Mouse (Mus musculus) heart, embryonic 13.5 days (tissue): ENCODE measurements around the gene Gaa. TPM values are rescaled to one million over a fixed set of nuclear protein-coding genes. Genes with fewer than 3 reads are reported as not detected.

Experiments used
- ATAC-seq: fragments of 200-750 bp; cut with Nextera tagmentation; 2 replicates; pipeline ENCODE4 v1.8.0; 2017; ENCODE audit warnings: moderate TSS enrichment; ENCODE audit not compliant: insufficient number of reproducible peaks, low FRiP score, low TSS enrichment; ENCODE audit errors: extremely low read depth
- H3K27ac ChIP-seq: fragments of 300-500 bp; sonication (generic); replicated peaks from 2 replicates; pipeline ENCODE4 v1.5.1; 2015; ENCODE audit warnings: moderate library complexity, mild to moderate bottlenecking, inconsistent platforms
- H3K27me3 ChIP-seq: fragments of 300-500 bp; sonication (generic); replicated peaks from 2 replicates; pipeline ENCODE4 v1.6.1; 2015; ENCODE audit warnings: mild to moderate bottlenecking, inconsistent platforms
- H3K36me3 ChIP-seq: fragments of 300-500 bp; sonication (generic); 2 replicates; pipeline ENCODE4 v1.6.1; 2015; ENCODE audit warnings: mild to moderate bottlenecking, inconsistent platforms
- H3K4me1 ChIP-seq: fragments of 300-500 bp; sonication (generic); 2 replicates; pipeline ENCODE4 v1.6.1; 2015; ENCODE audit warnings: inconsistent platforms
- H3K4me2 ChIP-seq: fragments of 300-500 bp; sonication (generic); 2 replicates; pipeline ENCODE4 v1.6.1; 2015; ENCODE audit warnings: inconsistent platforms, mild to moderate bottlenecking, moderate library complexity
- H3K4me3 ChIP-seq: fragments of 300-500 bp; sonication (generic); 2 replicates; pipeline ENCODE4 v1.5.1; 2015; ENCODE audit warnings: moderate library complexity, mild to moderate bottlenecking, inconsistent platforms
- H3K9ac ChIP-seq: fragments of 300-500 bp; sonication (generic); 2 replicates; pipeline ENCODE4 v1.6.1; 2015; ENCODE audit warnings: inconsistent platforms, mild to moderate bottlenecking, moderate library complexity
- H3K9me3 ChIP-seq: fragments of 300-500 bp; sonication (generic); 2 replicates; pipeline ENCODE4 v1.6.1; 2016; ENCODE audit warnings: inconsistent platforms
- WGBS: fragments of 180-500 bp; shearing (Covaris S2); methylation state at CpG from one replicate; pipeline ENCODE4 v1.1.7; 2015; ENCODE audit warnings: mixed read lengths; 5-methylcytosine and 5-hydroxymethylcytosine counted together
- polyA plus RNA-seq: library from polyadenylated mRNA; unstranded; fragments of >200 nt; fragmentation: Nextera tagmentation; extraction: Ambion mirVana; gene quantifications from 2 replicates; pipeline ENCODE4 v1.2.1, GENCODE M21; 2015

Gaa gene
- polyA plus RNA-seq = 103 and 104 TPM in 2 replicates

DNA sequence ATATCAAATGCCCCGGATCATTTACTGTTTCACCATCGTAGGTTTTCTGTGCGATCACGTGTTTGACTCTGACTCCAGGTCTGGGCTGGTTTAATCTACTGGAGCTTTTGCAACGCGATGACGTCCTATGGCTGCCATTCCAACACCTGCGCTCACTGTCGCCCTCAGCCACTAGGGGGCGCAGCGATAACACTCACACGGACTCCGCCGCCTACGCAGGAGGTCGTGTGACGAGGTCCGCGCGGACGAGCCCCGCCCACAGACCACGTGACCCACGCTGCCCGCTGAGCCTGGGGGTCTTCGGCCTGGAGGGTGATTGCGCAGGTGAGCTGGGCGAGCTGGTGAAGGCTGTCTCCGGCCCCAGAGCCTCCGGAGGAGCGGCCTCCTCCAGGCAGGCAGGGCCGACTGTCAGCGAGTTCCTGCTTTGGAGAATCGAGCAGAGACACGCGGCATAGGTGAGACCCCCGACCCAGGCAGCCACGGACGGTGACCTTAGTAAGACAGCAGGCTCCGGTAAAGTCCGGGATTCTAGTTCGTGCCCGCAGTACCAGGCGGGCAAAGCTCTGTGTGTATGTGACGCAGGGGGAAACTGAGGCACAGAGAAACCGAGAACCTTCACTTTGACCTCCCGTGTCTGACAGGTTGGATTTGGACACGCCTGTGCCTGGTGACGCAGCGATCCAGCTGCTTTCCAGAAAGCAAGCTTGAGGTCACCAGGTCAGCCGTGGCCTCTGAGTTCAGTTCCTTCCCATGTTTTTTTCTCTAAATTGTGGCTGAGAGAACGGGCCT, at the start of gene Gaa:
TSS of gene Gaa (plus strand) at position 120 of the 789 bp plus-strand sequence.
- Histone ChIP-seq H3K27me3 (no peaks in the 10 kb centered on the region), H3K4me1 (peaks cover 25% of the 10 kb centered on the region), H3K4me3 (peak within 1 kb of the TSS; percentile 62), H3K4me2 (peak within 1 kb of the TSS; percentile 77), H3K27ac (peak within 1 kb of the TSS; percentile 16), H3K9me3 (no peaks in the 10 kb centered on the region), H3K36me3 (peaks cover 31% of the 10 kb centered on the region), H3K9ac (peak within 1 kb of the TSS; percentile 85)
- peak; percentile 78 for ATAC-seq
- 3% methylated on average over 52 of the region's 52 CpGs for WGBS

DNA sequence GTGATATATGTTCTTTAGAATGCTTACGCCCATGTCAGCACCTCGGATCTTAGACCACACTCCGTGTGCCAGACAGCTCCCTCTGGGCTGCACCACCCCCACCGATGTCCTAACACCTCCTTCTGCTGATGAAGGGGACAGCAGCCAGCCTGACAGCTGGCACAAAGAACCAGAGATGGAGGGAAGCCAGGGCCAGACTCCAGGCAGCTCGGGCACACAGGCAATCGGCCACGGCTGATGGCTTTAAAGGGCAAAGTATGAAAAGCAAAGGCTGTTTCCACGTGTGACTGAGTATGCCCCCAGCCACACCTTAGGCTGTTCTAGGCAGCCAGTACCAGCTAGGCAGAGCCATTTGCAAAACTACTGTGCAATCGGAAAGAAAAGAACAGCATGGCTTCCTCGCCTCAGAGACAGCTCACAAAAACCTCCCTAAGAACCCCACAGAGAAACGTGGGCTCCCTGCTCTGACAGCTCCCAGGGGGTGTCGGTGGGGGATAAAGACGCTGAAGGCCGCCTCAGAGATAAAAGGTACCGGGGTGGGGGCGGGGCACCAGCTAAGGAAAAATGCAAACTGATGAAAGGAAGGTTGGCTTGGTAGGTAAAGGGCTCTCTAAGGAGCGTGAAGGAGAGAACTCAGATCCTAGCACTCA, 47.7 kb upstream of the Gaa start:
- Histone ChIP-seq H3K36me3 (no peaks in the 10 kb centered on the region), H3K4me2 (peak overlapping the region; percentile 61), H3K27me3 (no peaks in the 10 kb centered on the region; the same call in 1 of the 2 replicates), H3K27ac (peak overlapping the region; percentile 62), H3K9me3 (no peaks in the 10 kb centered on the region), H3K9ac (peak overlapping the region; percentile 72), H3K4me1 (peaks cover 45% of the 10 kb centered on the region), H3K4me3 (peak overlapping the region; percentile 9)
- 19% methylated on average over 17 of the region's 17 CpGs for WGBS
- no peak for ATAC-seq

DNA sequence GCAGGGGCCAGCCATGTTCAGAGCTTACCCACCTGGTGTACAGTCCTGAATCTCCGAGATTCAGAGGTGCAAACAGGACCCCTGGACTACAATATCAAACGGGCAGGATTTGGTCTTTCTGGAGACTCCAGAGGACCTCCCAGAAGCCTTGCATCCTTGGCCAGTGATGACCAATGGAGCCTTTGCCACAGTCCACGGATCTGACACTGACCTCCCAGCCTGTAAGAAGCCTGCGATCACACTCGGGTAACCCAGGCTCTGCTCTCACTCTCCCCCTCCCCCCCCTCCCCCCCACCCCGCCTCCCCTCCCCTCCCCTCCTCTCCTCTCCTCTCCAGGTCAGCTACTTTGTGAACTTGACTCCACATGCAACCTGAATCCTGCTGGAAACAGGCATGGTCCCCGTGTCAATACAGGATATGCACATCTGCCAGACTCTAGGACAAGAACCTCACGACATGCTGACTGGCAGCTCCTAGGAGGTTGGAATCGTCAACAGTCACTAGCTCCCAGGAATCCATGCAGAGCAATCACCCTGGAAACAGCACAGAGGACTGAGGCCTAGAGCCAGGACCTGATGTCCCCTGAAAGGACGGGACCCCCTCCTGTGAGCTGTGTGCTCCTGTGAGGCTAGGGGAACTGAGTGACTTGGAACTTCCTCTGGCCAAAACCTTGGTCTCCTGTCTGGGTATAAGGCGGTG, 45.7 kb upstream of the Gaa start:
- H3K27me3 ChIP-seq = no peaks in the 10 kb centered on the region; the same call in 1 of the 2 replicates
- no peak for ATAC-seq
- peaks cover 39% of the 10 kb centered on the region for H3K4me1 ChIP-seq
- no peak overlapping the region for H3K27ac ChIP-seq
- H3K9ac ChIP-seq = no peak overlapping the region
- WGBS = 43% methylated on average over 10 of the region's 11 CpGs
- H3K36me3 ChIP-seq = no peaks in the 10 kb centered on the region
- no peak overlapping the region for H3K4me2 ChIP-seq
- H3K4me3 ChIP-seq = no peak overlapping the region
- H3K9me3 ChIP-seq = no peaks in the 10 kb centered on the region

DNA sequence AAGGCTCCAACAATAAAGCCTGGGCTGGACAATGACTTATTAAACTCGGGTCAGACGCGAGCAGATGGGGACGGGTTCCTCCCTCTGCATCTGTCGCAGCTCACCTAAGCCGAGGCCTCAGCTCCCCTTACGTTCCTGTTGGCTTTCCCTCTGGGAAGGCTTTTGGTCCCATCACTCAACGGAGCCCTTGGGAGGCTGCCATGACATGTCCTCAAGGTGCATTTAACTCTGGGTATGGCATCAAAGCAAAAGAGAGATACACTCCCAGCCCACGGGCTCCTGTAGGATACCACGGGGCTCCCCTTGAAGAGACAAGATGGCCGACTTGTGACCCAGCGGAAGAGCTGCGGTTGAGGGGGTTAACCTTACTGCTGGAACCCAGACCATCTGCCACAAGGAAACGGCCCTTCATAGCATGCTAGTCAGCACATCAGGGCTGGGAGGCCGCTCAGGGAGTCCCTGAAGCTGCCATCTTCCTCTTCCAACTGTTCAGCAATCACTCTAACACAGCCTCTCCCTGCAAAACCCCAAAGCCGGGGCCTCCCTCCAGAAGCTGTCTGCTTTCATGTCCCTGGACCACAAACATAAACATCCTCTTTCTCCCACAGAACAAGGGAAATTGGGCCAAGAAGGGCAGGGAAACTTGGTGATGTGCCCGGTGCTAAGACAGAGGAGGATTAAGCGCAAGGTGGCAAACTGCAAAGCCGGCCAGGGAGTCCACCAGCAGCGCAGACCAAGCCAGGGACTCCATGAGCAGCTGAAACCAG, 44.4 kb upstream of the Gaa start:
- 76% methylated on average over 20 of the region's 20 CpGs for WGBS
- Histone ChIP-seq H3K9ac (no peak overlapping the region), H3K4me2 (no peak overlapping the region), H3K27me3 (no peaks in the 10 kb centered on the region; the same call in 1 of the 2 replicates), H3K4me1 (peaks cover 49% of the 10 kb centered on the region), H3K27ac (0 out of 2 replicates have a peak overlapping the region, but pooled peaks have one; percentile 12), H3K9me3 (no peaks in the 10 kb centered on the region), H3K36me3 (no peaks in the 10 kb centered on the region), H3K4me3 (no peak overlapping the region)
- no peak for ATAC-seq

DNA sequence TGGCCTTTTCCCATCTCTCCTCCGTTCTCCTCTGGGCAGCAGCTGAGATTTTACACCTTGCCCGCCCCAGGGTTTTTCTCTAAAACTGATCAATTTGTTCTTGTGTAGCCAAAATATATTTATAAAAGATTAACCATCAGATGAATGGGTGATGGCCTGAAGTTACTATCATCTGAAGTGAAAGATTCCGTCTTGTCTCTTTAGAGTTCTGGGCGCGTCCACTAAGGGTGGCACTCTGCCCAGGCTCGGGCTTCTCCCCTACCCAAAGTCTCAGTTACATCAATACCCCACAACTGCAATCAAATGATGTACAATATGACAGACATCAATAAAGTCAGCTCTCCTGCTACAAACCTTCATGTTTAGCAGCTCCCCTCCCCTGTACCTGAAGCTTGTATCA, 42.8 kb upstream of the Gaa start:
- Histone ChIP-seq H3K36me3 (no peaks in the 10 kb centered on the region), H3K27ac (no peak overlapping the region), H3K9me3 (no peaks in the 10 kb centered on the region), H3K4me2 (no peak overlapping the region), H3K27me3 (peaks cover 10% of the 10 kb centered on the region), H3K9ac (no peak overlapping the region), H3K4me1 (peaks cover 55% of the 10 kb centered on the region), H3K4me3 (no peak overlapping the region)
- no peak for ATAC-seq
- 86% methylated on average over 6 of the region's 6 CpGs for WGBS

DNA sequence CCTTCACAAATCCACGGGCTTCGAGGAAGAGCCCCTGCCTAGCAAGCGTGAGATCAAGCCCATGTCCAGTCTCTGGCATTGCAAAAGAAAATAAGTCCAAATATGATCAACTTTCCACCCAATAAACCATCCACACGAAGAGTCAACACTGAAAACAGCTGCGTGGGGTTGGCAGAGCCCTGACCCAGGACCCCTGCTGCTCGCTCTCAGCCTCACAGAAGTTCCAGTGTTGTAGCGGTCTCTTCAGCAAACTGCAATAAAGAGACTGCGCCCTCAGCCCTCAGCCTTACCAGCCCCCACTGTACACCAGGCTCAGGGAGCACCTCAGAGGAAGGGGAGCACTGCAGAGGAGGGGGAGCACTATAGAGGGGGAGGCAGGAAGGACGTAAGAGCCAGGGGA, 42.1 kb upstream of the Gaa start:
- ATAC-seq = no peak
- no peak overlapping the region for H3K27ac ChIP-seq
- peaks cover 17% of the 10 kb centered on the region for H3K27me3 ChIP-seq
- 0 out of 2 replicates have a peak overlapping the region, but pooled peaks have one; percentile 14 for H3K9ac ChIP-seq
- peaks cover 48% of the 10 kb centered on the region for H3K4me1 ChIP-seq
- H3K4me3 ChIP-seq = no peak overlapping the region
- H3K4me2 ChIP-seq = no peak overlapping the region
- 82% methylated on average over 9 of the region's 9 CpGs for WGBS
- H3K9me3 ChIP-seq = no peaks in the 10 kb centered on the region
- H3K36me3 ChIP-seq = no peaks in the 10 kb centered on the region

DNA sequence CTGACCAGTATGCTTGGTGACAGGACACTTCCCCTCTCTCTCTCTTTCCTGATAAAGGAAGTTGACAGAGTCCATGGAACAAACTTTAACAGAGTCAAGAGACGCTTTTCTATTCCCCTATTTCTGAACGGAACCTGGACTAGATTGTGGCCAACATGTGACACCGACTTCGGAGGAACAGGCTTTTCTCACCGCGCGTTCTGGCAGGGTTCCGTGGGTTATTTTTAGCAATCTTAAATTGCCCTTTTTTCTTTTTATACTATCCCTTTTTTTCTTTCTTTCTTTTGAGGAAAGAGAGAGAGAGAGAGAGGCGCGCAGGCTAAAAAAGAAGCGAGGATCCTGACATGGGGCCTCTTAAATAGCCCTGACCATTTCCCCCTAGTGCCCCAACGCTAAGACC, 40.1 kb upstream of the Gaa start:
- Histone ChIP-seq H3K27ac (peak overlapping the region; percentile 47; the same call in 1 of the 2 replicates), H3K4me1 (peaks cover 39% of the 10 kb centered on the region), H3K27me3 (peaks cover 17% of the 10 kb centered on the region), H3K4me3 (peak overlapping the region; percentile 80), H3K9ac (peak overlapping the region; percentile 91), H3K9me3 (no peaks in the 10 kb centered on the region), H3K4me2 (peak overlapping the region; percentile 100), H3K36me3 (no peaks in the 10 kb centered on the region)
- WGBS = 2% methylated on average over 12 of the region's 12 CpGs
- no peak for ATAC-seq

DNA sequence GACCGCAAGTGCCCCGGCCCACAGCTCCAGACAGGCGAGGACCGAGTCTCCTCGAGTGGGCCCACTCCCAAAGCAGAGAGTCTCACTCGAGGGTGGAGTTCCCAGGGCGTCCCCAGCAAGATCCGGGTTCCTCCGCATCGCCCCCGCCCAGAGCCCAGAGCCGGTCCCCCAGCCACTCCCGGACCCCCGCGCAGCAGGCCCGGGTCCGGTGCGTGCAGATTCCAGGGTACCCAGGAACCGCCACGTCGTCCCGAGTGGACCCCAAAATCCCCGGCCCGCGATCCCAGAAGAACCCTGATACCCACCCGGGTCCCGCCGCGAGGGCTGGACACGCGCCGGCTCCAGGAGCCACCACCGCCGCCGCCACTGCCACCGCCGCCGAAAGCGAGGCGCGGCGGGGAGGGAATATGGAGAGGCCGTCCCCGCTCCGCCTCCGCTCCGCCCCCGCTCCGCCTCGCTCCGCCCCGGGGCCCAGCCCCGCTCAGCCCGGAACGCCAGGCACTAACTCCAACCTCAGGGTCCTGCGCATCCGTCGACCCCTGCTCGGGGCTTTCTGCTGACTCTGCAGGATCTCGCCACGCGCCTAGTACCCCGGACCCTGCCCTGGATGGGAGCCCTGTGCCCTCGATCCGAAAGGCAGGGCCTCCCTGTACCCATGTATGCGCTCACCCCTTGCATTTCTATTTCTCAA, 39.5 kb upstream of the Gaa start, which contains the start of the genes Tbc1d16 and Ccdc40:
TSS of gene Tbc1d16 (minus strand) at position 409 of the 691 bp plus-strand sequence.
TSS of gene Ccdc40 (plus strand) at position 482 of the 691 bp plus-strand sequence.
- Histone ChIP-seq H3K27ac (peak within 1 kb of the TSS; percentile 47), H3K4me1 (peaks cover 39% of the 10 kb centered on the region), H3K27me3 (peaks cover 17% of the 10 kb centered on the region), H3K36me3 (no peaks in the 10 kb centered on the region), H3K4me2 (peak within 1 kb of the TSS; percentile 100), H3K9ac (peak within 1 kb of the TSS; percentile 91), H3K4me3 (peak within 1 kb of the TSS; percentile 80), H3K9me3 (no peaks in the 10 kb centered on the region)
- peak; percentile 53; the same call in 1 of the 2 replicates for ATAC-seq
- under 1% methylated on average over 65 of the region's 66 CpGs for WGBS

DNA sequence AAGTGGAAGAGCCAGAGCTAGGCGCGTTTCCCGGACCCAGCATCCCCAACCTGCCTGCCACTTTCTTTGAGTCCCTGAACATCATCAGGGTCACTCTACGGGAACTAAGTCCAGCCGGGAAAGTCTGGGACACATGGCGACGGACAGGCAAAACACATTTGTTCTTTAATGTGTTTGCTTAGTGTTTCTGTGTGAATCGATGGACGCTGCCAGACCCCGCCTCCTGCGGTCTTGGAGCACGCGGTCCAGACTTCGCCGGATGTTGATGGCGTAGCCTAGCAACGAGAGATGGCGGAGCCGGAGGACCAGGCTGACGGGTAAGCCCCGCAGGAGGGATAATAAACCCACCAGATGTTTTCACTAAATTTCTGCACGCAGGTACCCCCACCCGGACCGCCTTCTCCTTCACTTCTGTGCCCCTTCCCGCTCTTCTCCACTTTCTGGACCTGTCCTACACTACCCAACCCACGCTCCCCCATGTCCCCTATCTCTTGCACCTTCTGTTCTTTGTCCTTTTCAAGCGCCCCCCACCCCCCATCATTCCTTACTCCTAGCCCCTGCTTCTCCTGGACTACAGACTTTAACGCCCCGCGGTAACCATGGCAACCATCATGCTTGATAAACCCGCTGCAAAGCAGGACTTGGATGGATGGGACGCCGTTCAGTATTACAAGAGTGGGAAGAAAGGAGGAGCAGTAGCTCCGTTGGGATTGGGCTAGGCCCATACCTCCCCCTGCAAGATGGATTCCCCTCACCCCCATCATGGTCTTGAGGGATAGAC, 38.7 kb upstream of the Gaa start:
- 3% methylated on average over 34 of the region's 34 CpGs for WGBS
- Histone ChIP-seq H3K9ac (peak overlapping the region; percentile 91), H3K4me2 (peak overlapping the region; percentile 100), H3K36me3 (no peaks in the 10 kb centered on the region), H3K9me3 (no peaks in the 10 kb centered on the region), H3K27ac (no peak overlapping the region), H3K4me3 (peak overlapping the region; percentile 80), H3K27me3 (peaks cover 17% of the 10 kb centered on the region), H3K4me1 (peaks cover 35% of the 10 kb centered on the region)
- ATAC-seq = 0 out of 2 replicates have a peak, but pooled peaks have one; percentile 26
